Mouse (Mus musculus): ENCODE data around the gene Gm19684. TPM values are rescaled to one million over a fixed set of nuclear protein-coding genes. Genes with fewer than 3 reads are reported as not detected.
"Not testable (repeated sequence)": the region's sequence is repeated elsewhere in the genome, so short reads cannot be mapped to it uniquely, and the experiment has no call there.

Gm19684 gene
- total RNA-seq (2021) = not detected
- long read RNA-seq, experiment 1 = 0 reads
- long read RNA-seq, experiment 2 = 0 reads

GRCm38 (mm10) chr17:36121352-36122020 lies at the start of gene Gm19684:
Gene Gm19684 (plus strand): TSS chr17:36121678.
- peak; percentile 57 for DNase-seq

GRCm38 (mm10) chr17:36081901-36082300 lies 39.6 kb upstream of the Gm19684 start:
- DNase-seq = not testable (repeated sequence)

GRCm38 (mm10) chr17:36082519-36083232 lies 38.8 kb upstream of the Gm19684 start:
- DNase-seq = not testable (repeated sequence)

GRCm38 (mm10) chr17:36083266-36083869 lies 38.1 kb upstream of the Gm19684 start:
- DNase-seq = peak; percentile 38

GRCm38 (mm10) chr17:36083870-36084451 lies 37.5 kb upstream of the Gm19684 start:
- no peak for DNase-seq

GRCm38 (mm10) chr17:36085976-36086375 lies 35.5 kb upstream of the Gm19684 start:
- not testable (repeated sequence) for DNase-seq

GRCm38 (mm10) chr17:36091933-36092332 lies 29.5 kb upstream of the Gm19684 start:
- not testable (repeated sequence) for DNase-seq

GRCm38 (mm10) chr17:36092520-36092919 lies 29.0 kb upstream of the Gm19684 start:
- not testable (repeated sequence) for DNase-seq

GRCm38 (mm10) chr17:36093936-36094335 lies 27.5 kb upstream of the Gm19684 start:
- DNase-seq = no peak

GRCm38 (mm10) chr17:36099603-36100002 lies 21.9 kb upstream of the Gm19684 start:
- not testable (repeated sequence) for DNase-seq

- DNase-seq = not testable (repeated sequence)
Observed at GRCm38 (mm10) chr17:36102091-36102490, 19.4 kb upstream of the Gm19684 start.

GRCm38 (mm10) chr17:36110129-36110528 lies 11.3 kb upstream of the Gm19684 start:
- not testable (repeated sequence) for DNase-seq

- not testable (repeated sequence) for DNase-seq
Observed at GRCm38 (mm10) chr17:36110641-36111509, 10.6 kb upstream of the Gm19684 start.

- DNase-seq = peak; percentile 53
Observed at GRCm38 (mm10) chr17:36111510-36111868, 10.0 kb upstream of the Gm19684 start.

GRCm38 (mm10) chr17:36113979-36114593 lies 7.4 kb upstream of the Gm19684 start:
- DNase-seq = peak; percentile 50

GRCm38 (mm10) chr17:36116545-36116944 lies 4.9 kb upstream of the Gm19684 start:
- DNase-seq = not testable (repeated sequence)

GRCm38 (mm10) chr17:36120839-36121238 lies 639 bp upstream of the Gm19684 start:
- DNase-seq = not testable (repeated sequence)

GRCm38 (mm10) chr17:36124111-36124510 lies 2.6 kb downstream of the Gm19684 start:
- not testable (repeated sequence) for DNase-seq

- not testable (repeated sequence) for DNase-seq
Observed at GRCm38 (mm10) chr17:36128525-36128924, 7.0 kb downstream of the Gm19684 start.

GRCm38 (mm10) chr17:36128968-36129817 lies 7.7 kb downstream of the Gm19684 start, which contains the start of gene Gm7030:
Gene Gm7030 (minus strand): TSS chr17:36129425.
- not testable (repeated sequence) for DNase-seq

Measured in adrenal gland, postnatal 10 days (tissue).